Mouse (Mus musculus) midbrain, embryonic 12.5 days (tissue): ENCODE results near the gene Pde4d. TPM values are rescaled to one million over a fixed set of nuclear protein-coding genes. Genes with fewer than 3 reads are reported as not detected.

Experiments used
- ATAC-seq: fragments of 200-750 bp; cut with Nextera tagmentation; 2 replicates; pipeline ENCODE4 v1.8.0; 2017; ENCODE audit warnings: low read depth, moderate TSS enrichment, moderate library complexity; ENCODE audit not compliant: low FRiP score
- H3K27ac ChIP-seq: fragments of 300-500 bp; sonication (generic); replicated peaks from 2 replicates; pipeline ENCODE4 v1.5.1; 2016; ENCODE audit warnings: mild to moderate bottlenecking
- H3K27me3 ChIP-seq: fragments of 300-500 bp; sonication (generic); 2 replicates; pipeline ENCODE4 v1.6.1; 2016; ENCODE audit warnings: mild to moderate bottlenecking
- H3K36me3 ChIP-seq: fragments of 300-500 bp; sonication (generic); 2 replicates; pipeline ENCODE4 v1.6.1; 2016
- H3K4me1 ChIP-seq: fragments of 300-500 bp; sonication (generic); 2 replicates; pipeline ENCODE4 v1.6.1; 2016
- H3K4me2 ChIP-seq: fragments of 300-500 bp; sonication (generic); replicated peaks from 2 replicates; pipeline ENCODE4 v1.6.1; 2016; ENCODE audit warnings: mild to moderate bottlenecking, moderate library complexity
- H3K4me3 ChIP-seq: fragments of 300-500 bp; sonication (generic); 2 replicates; pipeline ENCODE4 v1.5.1; 2016; ENCODE audit warnings: mild to moderate bottlenecking
- H3K9ac ChIP-seq: fragments of 300-500 bp; sonication (generic); replicated peaks from 2 replicates; pipeline ENCODE4 v1.6.1; 2016; ENCODE audit warnings: mild to moderate bottlenecking, moderate library complexity
- H3K9me3 ChIP-seq: fragments of 300-500 bp; sonication (generic); 2 replicates; pipeline ENCODE4 v1.6.1; 2016; ENCODE audit warnings: mild to moderate bottlenecking
- WGBS: fragments of 180-500 bp; shearing (Covaris S2); methylation state at CpG from one replicate; pipeline ENCODE4 v1.1.7; 2016; 5-methylcytosine and 5-hydroxymethylcytosine counted together
- polyA plus RNA-seq: library from polyadenylated mRNA; unstranded; fragments of >200 nt; fragmentation: Nextera tagmentation; extraction: Ambion mirVana; gene quantifications from 2 replicates; pipeline ENCODE4 v1.2.1, GENCODE M21; 2016

The Pde4d gene
- polyA plus RNA-seq, 1 experiment from 2014 or later, result 21.4 TPM

DNA sequence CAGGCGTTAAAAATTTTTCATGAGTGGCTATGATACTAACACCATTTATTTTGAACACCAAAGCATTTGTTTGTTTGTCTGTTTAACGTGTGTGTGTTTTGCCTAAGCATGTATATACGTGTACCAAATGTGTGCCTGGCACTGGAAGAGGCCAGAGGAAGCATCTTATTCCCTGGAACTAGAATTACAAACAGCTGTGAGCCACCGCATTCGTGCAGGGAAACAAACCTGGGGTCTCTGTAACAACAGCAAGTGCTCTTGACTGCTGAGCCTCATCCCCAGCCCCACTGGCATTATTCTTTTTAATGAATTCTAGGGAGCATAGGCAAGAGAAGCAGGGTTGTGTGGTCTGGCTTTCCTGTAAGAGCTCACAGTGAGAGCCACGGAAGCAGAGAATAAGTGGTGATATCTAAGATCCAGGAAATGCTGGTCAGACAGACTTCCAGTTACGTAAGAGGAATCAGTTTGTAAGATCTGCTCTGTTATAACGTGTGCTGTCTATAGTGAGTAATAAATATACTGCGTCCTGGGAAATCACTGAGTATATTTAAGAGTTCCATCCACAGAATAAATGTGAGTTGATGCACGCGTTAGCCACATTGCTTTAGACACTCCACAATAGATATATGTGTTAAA lies 1197.0 kb downstream of the Pde4d start:
- Histone ChIP-seq H3K4me1 (no peaks in the 10 kb centered on the region; the same call in 1 of the 2 replicates), H3K9ac (no peak overlapping the region), H3K4me3 (no peak overlapping the region), H3K36me3 (no peaks in the 10 kb centered on the region), H3K9me3 (no peaks in the 10 kb centered on the region), H3K27me3 (no peaks in the 10 kb centered on the region), H3K4me2 (no peak overlapping the region), H3K27ac (0 out of 2 replicates have a peak overlapping the region, but pooled peaks have one; percentile 16)
- WGBS, result 68% methylated on average over 11 of the region's 11 CpGs
- ATAC-seq, result no peak

DNA sequence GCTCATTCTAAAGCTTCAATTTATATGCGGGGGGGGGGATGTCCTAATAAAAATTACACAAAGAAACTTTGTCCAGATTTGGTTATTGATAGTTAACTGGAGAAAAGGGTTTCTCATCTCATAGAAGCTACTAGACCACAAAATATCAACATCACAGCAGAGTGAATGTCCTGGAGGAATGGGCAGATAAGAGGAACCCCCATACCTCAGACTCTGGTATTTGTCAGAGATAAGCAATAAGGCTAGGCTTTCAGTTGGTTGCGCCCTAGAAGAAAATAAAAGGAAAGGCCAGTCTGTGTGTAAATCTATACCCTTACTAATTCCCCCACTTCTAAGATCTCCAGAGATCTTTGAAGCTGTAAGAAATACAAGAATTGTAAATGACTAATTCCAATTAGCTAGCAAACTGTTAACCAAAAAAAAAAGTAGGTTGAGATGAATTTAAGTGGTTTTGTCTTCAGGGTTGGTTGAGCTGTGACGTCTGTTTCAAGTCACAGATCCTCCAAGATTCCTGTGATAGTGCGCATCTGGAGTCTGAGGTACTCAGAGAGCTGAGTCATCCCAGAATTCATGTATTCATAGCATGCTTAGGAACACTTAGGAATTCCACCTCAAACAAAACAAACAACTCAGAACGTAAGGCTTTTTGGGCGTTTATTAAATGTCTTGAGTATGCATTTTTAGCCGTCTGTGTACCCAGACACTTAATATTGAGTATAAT lies 1197.9 kb downstream of the Pde4d start:
- Histone ChIP-seq H3K9ac (no peak overlapping the region), H3K27me3 (no peaks in the 10 kb centered on the region), H3K36me3 (no peaks in the 10 kb centered on the region), H3K4me2 (no peak overlapping the region), H3K27ac (no peak overlapping the region), H3K4me3 (no peak overlapping the region), H3K4me1 (peaks cover 5% of the 10 kb centered on the region; the same call in 1 of the 2 replicates), H3K9me3 (no peaks in the 10 kb centered on the region)
- WGBS, result 83% methylated on average over 7 of the region's 7 CpGs
- ATAC-seq, result no peak

DNA sequence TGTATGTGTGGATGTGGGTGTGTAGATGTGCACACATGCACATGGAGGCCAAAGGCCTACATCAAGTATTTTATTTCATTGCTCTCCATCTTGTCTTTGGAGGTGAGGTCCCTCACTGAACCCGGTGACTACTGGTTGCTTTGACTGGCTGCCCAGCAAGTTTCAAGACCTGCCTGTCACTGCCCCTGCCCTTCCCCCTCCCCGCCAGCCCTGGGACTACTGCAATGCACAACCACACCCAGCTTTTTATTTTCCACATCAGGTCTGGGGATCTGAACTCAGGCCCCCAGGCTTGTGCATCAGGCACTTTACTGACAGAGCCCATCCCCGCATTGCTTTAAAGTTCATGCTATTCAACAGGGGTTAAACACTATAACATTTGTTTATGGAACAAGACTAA lies 1198.6 kb downstream of the Pde4d start:
- WGBS, result 89% methylated on average over 3 of the region's 3 CpGs
- Histone ChIP-seq H3K9me3 (no peaks in the 10 kb centered on the region), H3K27me3 (no peaks in the 10 kb centered on the region), H3K4me1 (peaks cover 5% of the 10 kb centered on the region; the same call in 1 of the 2 replicates), H3K9ac (no peak overlapping the region), H3K27ac (no peak overlapping the region), H3K4me3 (no peak overlapping the region), H3K4me2 (no peak overlapping the region), H3K36me3 (no peaks in the 10 kb centered on the region)
- no peak for ATAC-seq

DNA sequence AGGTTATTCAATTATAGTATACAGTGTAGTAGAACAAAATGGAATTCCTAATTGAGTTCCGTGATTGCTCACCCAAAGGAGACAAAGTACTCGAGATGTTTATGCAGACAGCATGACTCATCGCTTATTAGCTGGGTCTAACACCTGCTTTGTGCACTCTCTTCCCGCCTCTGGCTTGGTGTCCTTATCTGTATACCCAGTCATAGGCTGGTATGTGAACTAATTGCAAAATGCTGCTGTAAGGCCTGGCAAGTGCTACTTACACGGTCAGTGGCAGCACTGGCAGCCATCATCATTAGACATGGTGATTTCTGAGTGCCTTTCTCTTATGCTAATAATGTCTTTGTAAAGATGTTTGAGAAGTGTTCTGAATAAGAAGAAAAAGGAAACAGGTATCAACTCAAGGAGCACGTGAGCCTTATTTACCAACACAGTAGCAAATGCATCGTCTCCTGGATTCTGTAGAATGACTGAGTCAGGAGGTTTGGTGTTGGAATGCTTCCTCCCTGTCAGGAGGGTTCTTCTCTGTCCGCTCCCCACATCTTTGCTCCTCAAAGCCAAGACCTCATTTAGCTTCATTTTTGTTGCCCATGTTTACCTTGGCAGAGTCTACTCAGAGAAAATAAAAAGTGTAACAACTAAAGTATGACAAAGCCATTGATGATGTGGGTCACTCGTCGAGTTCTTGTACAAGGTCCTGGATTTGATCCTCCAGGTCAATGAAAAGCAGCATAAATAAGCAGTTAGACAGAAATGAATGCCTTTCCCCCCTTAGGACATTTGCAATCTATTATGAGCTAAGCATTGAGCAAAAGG lies 1202.2 kb downstream of the Pde4d start:
- no peak overlapping the region for H3K4me2 ChIP-seq
- no peak for ATAC-seq
- H3K9me3 ChIP-seq, result no peaks in the 10 kb centered on the region
- H3K36me3 ChIP-seq, result no peaks in the 10 kb centered on the region
- H3K4me3 ChIP-seq, result no peak overlapping the region
- no peak overlapping the region for H3K9ac ChIP-seq
- no peak overlapping the region for H3K27ac ChIP-seq
- H3K4me1 ChIP-seq, result peaks cover 5% of the 10 kb centered on the region; the same call in 1 of the 2 replicates
- H3K27me3 ChIP-seq, result no peaks in the 10 kb centered on the region
- WGBS, result 77% methylated on average over 10 of the region's 10 CpGs

DNA sequence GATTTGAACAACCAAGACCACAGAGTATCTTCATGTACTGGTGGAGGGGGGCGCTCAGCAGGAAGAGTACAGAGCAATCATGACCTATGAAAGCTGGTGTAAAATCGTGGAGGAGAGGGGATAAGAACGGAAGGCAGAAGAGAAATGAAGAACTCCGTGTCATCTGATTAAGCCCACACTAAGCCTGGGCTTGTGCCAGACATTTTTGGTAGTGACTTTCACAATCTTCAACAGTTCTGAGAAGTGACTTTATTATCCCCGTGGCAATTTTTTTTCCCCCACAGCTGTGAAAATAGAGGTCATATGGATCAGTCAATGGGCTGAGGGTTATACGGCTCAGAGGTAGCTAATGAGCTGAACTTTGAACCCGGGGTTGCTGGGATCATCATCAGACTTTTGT lies 1202.9 kb downstream of the Pde4d start:
- Histone ChIP-seq H3K36me3 (no peaks in the 10 kb centered on the region), H3K4me2 (no peak overlapping the region), H3K27me3 (no peaks in the 10 kb centered on the region), H3K9ac (no peak overlapping the region), H3K4me1 (peaks cover 5% of the 10 kb centered on the region; the same call in 1 of the 2 replicates), H3K9me3 (no peaks in the 10 kb centered on the region), H3K27ac (no peak overlapping the region), H3K4me3 (no peak overlapping the region)
- WGBS, result 66% methylated on average over 7 of the region's 7 CpGs
- ATAC-seq, result no peak

DNA sequence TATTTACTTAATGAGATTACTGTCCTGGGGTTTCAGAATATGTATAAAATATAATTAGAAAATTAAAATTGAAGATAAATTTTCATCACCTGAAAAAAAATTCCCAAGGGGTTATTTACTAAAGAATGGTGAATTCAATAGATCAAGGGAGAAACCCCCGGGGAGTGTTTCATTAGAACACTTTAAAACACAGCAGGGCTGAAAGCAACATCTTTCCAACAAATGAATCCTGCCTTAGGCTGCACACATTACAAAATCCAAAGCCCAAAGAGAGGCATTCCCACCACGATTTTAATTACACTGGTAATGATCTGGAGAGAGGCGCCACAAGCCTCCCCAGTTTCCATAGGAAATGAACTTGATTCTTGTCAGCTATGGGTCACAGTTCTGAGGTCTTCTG lies 1205.6 kb downstream of the Pde4d start:
- no peaks in the 10 kb centered on the region for H3K27me3 ChIP-seq
- no peak overlapping the region for H3K9ac ChIP-seq
- H3K4me2 ChIP-seq, result no peak overlapping the region
- H3K4me1 ChIP-seq, result peaks cover 5% of the 10 kb centered on the region; the same call in 1 of the 2 replicates
- no peaks in the 10 kb centered on the region for H3K36me3 ChIP-seq
- WGBS, result 65% methylated on average over 3 of the region's 3 CpGs
- no peak overlapping the region for H3K27ac ChIP-seq
- H3K4me3 ChIP-seq, result no peak overlapping the region
- no peak for ATAC-seq
- H3K9me3 ChIP-seq, result no peaks in the 10 kb centered on the region

DNA sequence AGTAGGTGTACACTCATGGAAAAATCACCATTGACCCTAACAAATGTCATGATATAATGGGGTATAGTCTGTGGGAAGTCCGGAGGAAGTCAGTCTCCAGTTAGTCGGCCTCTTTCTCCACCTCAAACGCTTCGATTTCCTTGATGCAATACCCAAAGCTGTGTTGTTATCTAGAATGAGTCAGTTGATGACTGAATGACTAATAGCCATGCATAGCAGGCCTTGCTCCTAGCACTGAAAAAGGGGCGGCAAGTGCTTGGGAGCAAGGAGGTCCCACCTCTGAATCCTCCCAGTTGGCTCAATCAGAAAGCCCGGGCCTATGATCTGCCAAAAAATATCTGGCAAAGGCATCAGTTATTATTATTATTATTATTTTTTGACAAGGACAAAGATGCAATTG lies 1209.4 kb downstream of the Pde4d start:
- H3K27ac ChIP-seq, result no peak overlapping the region
- ATAC-seq, result no peak
- H3K4me3 ChIP-seq, result no peak overlapping the region
- no peaks in the 10 kb centered on the region for H3K9me3 ChIP-seq
- 93% methylated on average over 6 of the region's 6 CpGs for WGBS
- H3K27me3 ChIP-seq, result no peaks in the 10 kb centered on the region
- no peaks in the 10 kb centered on the region for H3K36me3 ChIP-seq
- no peak overlapping the region for H3K9ac ChIP-seq
- no peaks in the 10 kb centered on the region; the same call in 1 of the 2 replicates for H3K4me1 ChIP-seq
- H3K4me2 ChIP-seq, result no peak overlapping the region

DNA sequence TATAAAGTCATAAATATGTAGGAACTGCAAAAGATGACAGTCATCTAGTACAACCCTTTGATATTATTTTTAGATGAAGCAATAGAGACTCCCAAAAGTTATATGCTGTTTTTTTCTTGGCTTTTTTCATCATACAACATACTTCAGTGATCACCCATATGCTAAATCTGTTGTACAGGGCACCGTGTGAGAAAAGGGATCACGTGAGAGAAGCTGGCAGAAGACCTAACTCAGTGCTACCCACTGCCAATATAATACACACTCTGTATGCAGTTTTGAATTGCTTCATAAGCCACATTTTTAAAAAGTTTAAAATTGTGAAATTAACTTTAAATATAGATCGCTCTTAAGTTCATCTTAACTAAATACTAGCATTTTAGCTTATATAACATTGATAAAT lies 1211.6 kb downstream of the Pde4d start:
- 89% methylated on average over 3 of the region's 3 CpGs for WGBS
- Histone ChIP-seq H3K4me2 (no peak overlapping the region), H3K4me1 (peaks cover 11% of the 10 kb centered on the region; the same call in 1 of the 2 replicates), H3K4me3 (no peak overlapping the region), H3K9me3 (no peaks in the 10 kb centered on the region), H3K36me3 (no peaks in the 10 kb centered on the region), H3K9ac (no peak overlapping the region), H3K27me3 (no peaks in the 10 kb centered on the region), H3K27ac (no peak overlapping the region)
- ATAC-seq, result no peak

DNA sequence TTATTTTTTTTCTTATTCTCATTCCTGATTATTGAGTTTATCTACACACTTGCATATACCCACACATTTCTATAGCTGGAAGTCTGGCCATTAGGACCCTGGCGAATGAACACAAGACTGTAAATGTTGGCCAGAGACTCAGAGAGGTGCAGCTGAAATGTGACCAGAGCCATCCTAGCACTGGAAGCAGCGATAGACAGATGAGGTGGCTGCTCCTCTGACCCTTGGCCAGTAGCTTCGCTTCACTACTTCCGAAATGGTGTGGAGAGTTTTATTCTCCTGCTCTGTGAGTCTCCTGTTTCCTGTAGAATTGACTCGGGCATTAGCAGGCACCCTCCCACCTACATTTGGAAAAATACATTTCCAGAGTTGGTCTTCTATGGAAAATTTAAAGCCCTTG lies 1212.4 kb downstream of the Pde4d start:
- no peak overlapping the region for H3K4me3 ChIP-seq
- H3K36me3 ChIP-seq, result no peaks in the 10 kb centered on the region
- no peak overlapping the region for H3K27ac ChIP-seq
- no peak overlapping the region for H3K4me2 ChIP-seq
- 71% methylated on average over 5 of the region's 5 CpGs for WGBS
- peaks cover 11% of the 10 kb centered on the region; the same call in 1 of the 2 replicates for H3K4me1 ChIP-seq
- H3K27me3 ChIP-seq, result no peaks in the 10 kb centered on the region
- no peak for ATAC-seq
- no peak overlapping the region for H3K9ac ChIP-seq
- H3K9me3 ChIP-seq, result no peaks in the 10 kb centered on the region

DNA sequence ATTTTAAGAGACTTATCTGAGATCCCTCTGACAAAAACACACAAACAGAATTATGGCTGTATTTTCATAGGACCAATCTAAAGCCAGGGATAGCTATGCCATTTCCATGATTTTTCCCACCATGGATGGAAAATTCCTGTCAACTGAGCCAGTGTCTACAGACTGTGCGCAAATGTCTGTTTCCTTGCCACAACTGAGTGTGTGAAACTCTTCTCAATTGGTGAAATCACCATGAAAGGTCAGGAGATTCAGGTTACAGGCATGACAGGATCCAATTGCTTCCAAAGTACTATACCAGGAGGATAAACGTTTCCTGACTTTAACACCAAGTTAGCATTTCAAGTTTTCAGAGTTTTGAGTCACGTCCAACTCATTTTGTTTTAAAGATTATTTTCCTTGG lies 1213.0 kb downstream of the Pde4d start:
- H3K27ac ChIP-seq, result no peak overlapping the region
- no peak for ATAC-seq
- H3K4me1 ChIP-seq, result peaks cover 11% of the 10 kb centered on the region; the same call in 1 of the 2 replicates
- H3K36me3 ChIP-seq, result no peaks in the 10 kb centered on the region
- no peak overlapping the region for H3K9ac ChIP-seq
- H3K4me3 ChIP-seq, result no peak overlapping the region
- no peaks in the 10 kb centered on the region for H3K27me3 ChIP-seq
- WGBS, result 68% methylated on average over 3 of the region's 3 CpGs
- H3K9me3 ChIP-seq, result no peaks in the 10 kb centered on the region
- no peak overlapping the region for H3K4me2 ChIP-seq

DNA sequence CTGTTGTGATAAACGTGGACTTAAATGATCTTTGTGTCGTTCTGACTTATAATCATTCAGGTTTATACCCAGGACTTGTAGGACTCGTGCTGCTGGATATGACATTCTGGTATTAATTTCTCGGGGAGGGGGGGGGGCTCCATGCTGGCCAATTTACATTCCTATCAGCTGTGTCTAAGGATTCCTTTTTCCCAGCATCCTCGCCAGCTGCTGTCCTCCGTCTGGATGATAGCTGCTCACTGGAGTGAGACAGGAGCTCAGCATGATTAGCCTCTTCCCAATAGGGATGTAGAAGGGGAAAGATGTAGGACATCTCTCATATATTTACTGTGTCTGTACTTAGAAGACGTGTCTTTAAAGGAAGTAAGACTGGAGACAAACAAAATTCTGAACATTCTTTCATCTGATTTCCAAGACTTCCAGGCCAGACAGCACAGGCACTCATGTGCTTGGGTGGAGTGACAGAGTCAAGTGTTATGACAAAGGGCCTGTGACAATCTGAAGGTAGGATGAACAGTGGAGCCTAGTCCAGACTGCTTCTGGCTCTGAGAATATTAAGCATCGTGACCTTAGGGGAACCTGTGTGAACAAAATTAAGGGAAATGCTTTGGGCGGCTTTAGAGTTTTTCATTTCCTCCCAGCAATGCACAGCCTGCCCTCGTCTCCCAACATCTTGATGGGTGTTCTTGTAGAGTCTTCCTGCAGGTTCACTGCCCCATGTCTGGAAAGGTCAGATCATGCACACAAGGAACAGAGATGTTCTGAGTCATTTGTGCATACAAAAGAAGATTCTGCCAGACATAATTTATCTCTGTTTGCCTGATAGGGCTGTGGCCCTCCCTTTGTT lies 1215.4 kb downstream of the Pde4d start:
- no peak overlapping the region for H3K4me2 ChIP-seq
- no peaks in the 10 kb centered on the region for H3K27me3 ChIP-seq
- no peak; the same call in 1 of the 2 replicates for ATAC-seq
- H3K4me1 ChIP-seq, result peaks cover 11% of the 10 kb centered on the region; the same call in 1 of the 2 replicates
- H3K9me3 ChIP-seq, result no peaks in the 10 kb centered on the region
- H3K27ac ChIP-seq, result peak overlapping the region; percentile 54
- H3K9ac ChIP-seq, result no peak overlapping the region
- H3K36me3 ChIP-seq, result no peaks in the 10 kb centered on the region
- no peak overlapping the region for H3K4me3 ChIP-seq
- 57% methylated on average over 10 of the region's 10 CpGs for WGBS
